Mouse (Mus musculus) lung, postnatal 0 days (tissue): ENCODE data around the gene Cacna2d3. TPM values are rescaled to one million over a fixed set of nuclear protein-coding genes. Genes with fewer than 3 reads are reported as not detected.
A peak's percentile ranks its signal among the peaks of the same experiment; 100 is the strongest.

Source experiments
- ATAC-seq: fragments of 200-750 bp; cut with Nextera tagmentation; 2 replicates; pipeline ENCODE4 v1.8.0; 2017; ENCODE audit warnings: moderate library complexity
- DNase-seq: peaks from one replicate; pipeline ENCODE4 v3.0.0-alpha.2; 2016; ENCODE audit warnings: low spot score
- H3K27ac ChIP-seq: fragments of 300-500 bp; sonication (generic); 2 replicates; pipeline ENCODE4 v1.5.1; 2014; ENCODE audit warnings: antibody characterized with exemption, mild to moderate bottlenecking, low read length, mixed read lengths
- H3K27me3 ChIP-seq: fragments of 300-500 bp; sonication (generic); replicated peaks from 2 replicates; pipeline ENCODE4 v1.6.1; 2014; ENCODE audit warnings: low read length, mixed read lengths; ENCODE audit not compliant: insufficient read depth
- H3K36me3 ChIP-seq: fragments of 300-500 bp; sonication (generic); 2 replicates; pipeline ENCODE4 v1.6.1; 2014; ENCODE audit warnings: low read length, mixed read lengths; ENCODE audit not compliant: insufficient read depth
- H3K4me1 ChIP-seq: fragments of 300-500 bp; sonication (generic); 2 replicates; pipeline ENCODE4 v1.6.1; 2014; ENCODE audit warnings: antibody characterized with exemption, low read depth, low read length, mixed read lengths; ENCODE audit not compliant: insufficient read depth
- H3K4me2 ChIP-seq: fragments of 300-500 bp; sonication (generic); replicated peaks from 2 replicates; pipeline ENCODE4 v1.6.1; 2014; ENCODE audit warnings: low read depth, mild to moderate bottlenecking, low read length, moderate library complexity, mixed read lengths
- H3K4me3 ChIP-seq: fragments of 300-500 bp; sonication (generic); 2 replicates; pipeline ENCODE4 v1.5.1; 2014; ENCODE audit warnings: low read depth, low read length
- H3K9ac ChIP-seq: fragments of 300-500 bp; sonication (generic); replicated peaks from 2 replicates; pipeline ENCODE4 v1.6.1; 2014; ENCODE audit warnings: low read depth, mild to moderate bottlenecking
- H3K9me3 ChIP-seq: fragments of 300-500 bp; sonication (generic); 2 replicates; pipeline ENCODE4 v1.6.1; 2016; ENCODE audit warnings: low read length, mixed read lengths
- CTCF ChIP-seq: IDR thresholded peaks from 2 replicates; pipeline ENCODE4 v1.5.1; 2016; ENCODE audit warnings: antibody characterized with exemption, mild to moderate bottlenecking
- EP300 ChIP-seq: IDR thresholded peaks from 2 replicates; pipeline ENCODE4 v1.6.1; 2016; ENCODE audit warnings: antibody characterized with exemption, mild to moderate bottlenecking, control low read depth
- WGBS: fragments of 180-500 bp; shearing (Covaris S2); extraction: QIAGEN DNeasy Blood & Tissue Kit; methylation state at CpG from one replicate; pipeline ENCODE4 v1.1.7; 2014; 5-methylcytosine and 5-hydroxymethylcytosine counted together
- polyA plus RNA-seq: library from polyadenylated mRNA; unstranded; fragments of >200 nt; fragmentation: Nextera tagmentation; extraction: Ambion mirVana; gene quantifications from 2 replicates; pipeline ENCODE4 v1.2.1, GENCODE M21; 2015

Cacna2d3 gene
- polyA plus RNA-seq, 1 experiment from 2014 or later: 0.50 TPM

- Histone ChIP-seq H3K27ac (no peak overlapping the region), H3K4me1 (no peaks in the 10 kb centered on the region), H3K9ac (no peak overlapping the region), H3K36me3 (no peaks in the 10 kb centered on the region), H3K4me2 (no peak overlapping the region), H3K4me3 (no peak overlapping the region), H3K9me3 (no peaks in the 10 kb centered on the region), H3K27me3 (no peaks in the 10 kb centered on the region)
- DNase-seq: no peak
- no peak for TF ChIP-seq EP300
- no peak for TF ChIP-seq CTCF
- no peak for ATAC-seq
- 48% methylated on average over 1 of the region's 1 CpGs for WGBS
Observed at GRCm38 (mm10) chr14:29491786-29492185, 229.9 kb downstream of the Cacna2d3 start.

- ATAC-seq: no peak
- WGBS: 61% methylated on average over 1 of the region's 1 CpGs
- Histone ChIP-seq H3K4me1 (no peaks in the 10 kb centered on the region), H3K9ac (no peak overlapping the region), H3K9me3 (no peaks in the 10 kb centered on the region), H3K4me2 (no peak overlapping the region), H3K27ac (no peak overlapping the region), H3K4me3 (no peak overlapping the region), H3K27me3 (no peaks in the 10 kb centered on the region), H3K36me3 (no peaks in the 10 kb centered on the region)
- DNase-seq: no peak
- TF ChIP-seq EP300: no peak
- TF ChIP-seq CTCF: no peak
Observed at GRCm38 (mm10) chr14:29485416-29485815, 236.2 kb downstream of the Cacna2d3 start.

- Histone ChIP-seq H3K4me1 (no peaks in the 10 kb centered on the region), H3K4me2 (no peak overlapping the region), H3K4me3 (no peak overlapping the region), H3K36me3 (no peaks in the 10 kb centered on the region), H3K27ac (no peak overlapping the region), H3K27me3 (no peaks in the 10 kb centered on the region), H3K9ac (no peak overlapping the region), H3K9me3 (no peaks in the 10 kb centered on the region)
- 64% methylated on average over 6 of the region's 6 CpGs for WGBS
- no peak for ATAC-seq
- no peak for DNase-seq
- TF ChIP-seq CTCF (no peak), EP300 (no peak)
Observed at GRCm38 (mm10) chr14:29478403-29478983, 243.2 kb downstream of the Cacna2d3 start.

GRCm38 (mm10) chr14:29464277-29464676 is 257.4 kb downstream of the Cacna2d3 start:
- no peak for ATAC-seq
- Histone ChIP-seq H3K4me1 (no peaks in the 10 kb centered on the region), H3K4me3 (no peak overlapping the region), H3K9ac (no peak overlapping the region), H3K27me3 (no peaks in the 10 kb centered on the region), H3K9me3 (no peaks in the 10 kb centered on the region), H3K36me3 (no peaks in the 10 kb centered on the region), H3K4me2 (no peak overlapping the region), H3K27ac (no peak overlapping the region)
- TF ChIP-seq EP300 (no peak), CTCF (no peak)
- 79% methylated on average over 2 of the region's 2 CpGs for whole genome bisulfite sequencing
- no peak for DNase-seq

GRCm38 (mm10) chr14:29449203-29449602 is 272.5 kb downstream of the Cacna2d3 start:
- H3K36me3 ChIP-seq: no peaks in the 10 kb centered on the region
- 85% methylated on average over 3 of the region's 3 CpGs for WGBS

GRCm38 (mm10) chr14:29443091-29444026 is 278.3 kb downstream of the Cacna2d3 start:
- 27% methylated on average over 15 of the region's 15 CpGs for WGBS
- H3K9me3 ChIP-seq: no peaks in the 10 kb centered on the region
- no peak overlapping the region for H3K9ac ChIP-seq
- DNase-seq: peak; percentile 52
- H3K4me1 ChIP-seq: no peaks in the 10 kb centered on the region
- H3K4me2 ChIP-seq: no peak overlapping the region
- TF ChIP-seq CTCF (peak; percentile 78), EP300 (no peak)
- no peaks in the 10 kb centered on the region for H3K36me3 ChIP-seq
- H3K27ac ChIP-seq: no peak overlapping the region
- H3K27me3 ChIP-seq: no peaks in the 10 kb centered on the region
- no peak for ATAC-seq
- no peak overlapping the region for H3K4me3 ChIP-seq

More at GRCm38 (mm10) chr14:29449203-29449602, 272.5 kb downstream of the Cacna2d3 start:
- no peaks in the 10 kb centered on the region for H3K9me3 ChIP-seq
- H3K27ac ChIP-seq: no peak overlapping the region
- TF ChIP-seq CTCF (no peak), EP300 (no peak)
- no peak overlapping the region for H3K9ac ChIP-seq
- H3K27me3 ChIP-seq: no peaks in the 10 kb centered on the region
- no peak overlapping the region for H3K4me3 ChIP-seq
- H3K4me1 ChIP-seq: no peaks in the 10 kb centered on the region
- ATAC-seq: no peak
- H3K4me2 ChIP-seq: no peak overlapping the region
- no peak for DNase-seq
